Mouse (Mus musculus): ENCODE data around the gene Ccl24.
"Not testable (repeated sequence)": the region's sequence is repeated elsewhere in the genome, so short reads cannot be mapped to it uniquely, and the experiment has no call there.

Ccl24 gene

DNA sequence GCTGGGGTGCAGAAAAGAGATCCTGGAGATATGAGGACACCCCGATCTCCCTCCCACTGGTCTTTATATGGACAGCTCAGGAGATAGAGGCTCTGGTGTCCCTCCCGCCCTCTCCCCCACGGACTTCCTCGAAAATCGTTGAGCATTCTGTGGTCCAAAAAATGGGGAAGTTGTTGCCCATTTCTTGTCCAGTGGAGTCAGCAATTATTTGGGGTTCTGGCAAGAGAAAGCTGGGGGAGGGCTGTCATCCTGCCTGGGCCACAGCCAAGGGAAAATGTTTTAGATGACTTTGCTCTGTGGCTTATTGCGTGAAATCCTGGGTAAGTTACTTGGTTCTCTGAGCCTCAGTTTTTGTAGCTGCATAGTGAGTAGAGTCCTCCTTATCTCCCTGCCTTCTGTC lies at the start of gene Ccl24:
Gene Ccl24 (minus strand): TSS at position 44 of the 400 bp plus-strand sequence.
- DNase-seq (ENCODE audit: low spot score in 2 of 2): no peak

DNA sequence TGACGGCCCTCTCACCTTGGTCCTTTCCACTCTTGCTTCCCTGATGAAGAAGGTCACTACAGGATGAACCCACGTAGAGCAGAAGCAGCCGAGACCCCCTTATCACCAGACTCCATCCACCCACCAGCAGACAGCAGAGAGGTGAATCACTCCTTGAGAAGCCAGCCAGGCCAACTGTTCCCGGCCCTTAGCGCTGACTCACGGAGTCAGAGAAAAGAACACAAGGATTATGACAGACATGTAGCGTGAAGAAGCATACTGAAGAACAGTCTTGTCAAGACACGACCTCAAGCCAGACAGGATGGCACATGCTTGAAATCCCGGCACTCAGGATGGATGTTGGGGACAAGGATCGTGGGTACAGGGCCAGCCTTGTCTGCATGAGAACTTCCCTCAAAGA lies 48.9 kb upstream of the Ccl24 start:
- DNase-seq (ENCODE audit: low spot score in 2 of 2): peak in 1 of 2 experiments; percentile 45

DNA sequence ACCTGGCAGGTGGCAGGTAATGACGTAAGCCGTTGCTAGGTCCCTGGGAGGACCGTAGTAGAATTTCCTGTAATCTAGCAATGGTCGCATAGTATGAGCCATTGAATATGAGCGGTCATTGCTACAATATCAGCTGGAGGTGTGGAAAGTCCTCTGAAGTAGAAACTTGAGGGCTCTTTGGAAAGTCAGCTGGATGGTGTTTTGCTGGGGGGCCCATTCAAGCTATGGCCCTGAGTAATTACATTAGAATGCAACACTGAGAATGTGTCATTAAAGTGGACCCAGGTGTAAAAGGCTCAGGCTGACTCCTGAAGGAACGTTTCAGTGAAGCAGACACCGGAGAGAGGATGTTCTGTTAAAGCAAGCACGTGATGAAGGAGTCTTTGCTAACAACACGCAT lies 47.7 kb upstream of the Ccl24 start:
- DNase-seq (ENCODE audit: low spot score in 2 of 2): peak in 1 of 2 experiments; percentile 47

DNA sequence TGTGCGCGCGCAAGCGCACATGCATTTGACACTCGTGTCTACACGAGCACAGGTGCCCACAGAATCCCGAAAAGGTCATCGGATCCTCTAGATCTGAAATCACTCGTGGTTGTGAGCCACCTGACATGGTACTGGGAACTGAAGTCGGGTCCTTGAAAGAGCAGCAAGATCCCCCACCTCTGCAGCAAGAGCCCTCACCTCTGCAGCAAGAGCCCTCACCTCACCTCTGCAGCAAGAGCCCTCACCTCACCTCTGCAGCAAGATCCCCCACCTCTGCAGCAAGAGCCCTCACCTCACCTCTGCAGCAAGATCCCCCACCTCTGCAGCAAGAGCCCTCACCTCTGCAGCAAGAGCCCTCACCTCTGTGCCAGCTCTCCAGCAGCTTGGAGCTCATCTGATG lies 46.9 kb upstream of the Ccl24 start:
- peak in 1 of 2 experiments; percentile 51 for DNase-seq (ENCODE audit: low spot score in 2 of 2)

DNA sequence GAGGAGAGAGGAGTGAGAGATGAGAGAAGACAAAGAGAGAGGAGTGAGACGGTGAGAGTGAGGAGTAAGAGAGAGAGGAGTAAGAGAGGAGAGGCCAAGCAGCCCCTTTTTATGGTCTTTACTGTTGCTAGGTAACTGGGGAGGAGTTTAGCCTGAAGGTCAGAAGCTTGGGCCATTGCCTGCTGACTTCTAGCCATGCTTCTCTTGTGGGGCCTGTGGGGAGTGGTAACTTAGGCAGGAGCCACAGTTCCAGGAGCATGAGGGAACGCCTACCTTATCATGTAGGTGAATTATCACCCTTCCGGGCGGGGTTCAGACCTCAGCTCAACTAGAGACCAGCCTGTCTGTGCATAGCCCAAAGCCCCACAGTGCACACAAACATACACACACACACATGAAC lies 36.9 kb upstream of the Ccl24 start:
- DNase-seq (ENCODE audit: low spot score in 2 of 2): peak in 1 of 2 experiments; percentile 36

DNA sequence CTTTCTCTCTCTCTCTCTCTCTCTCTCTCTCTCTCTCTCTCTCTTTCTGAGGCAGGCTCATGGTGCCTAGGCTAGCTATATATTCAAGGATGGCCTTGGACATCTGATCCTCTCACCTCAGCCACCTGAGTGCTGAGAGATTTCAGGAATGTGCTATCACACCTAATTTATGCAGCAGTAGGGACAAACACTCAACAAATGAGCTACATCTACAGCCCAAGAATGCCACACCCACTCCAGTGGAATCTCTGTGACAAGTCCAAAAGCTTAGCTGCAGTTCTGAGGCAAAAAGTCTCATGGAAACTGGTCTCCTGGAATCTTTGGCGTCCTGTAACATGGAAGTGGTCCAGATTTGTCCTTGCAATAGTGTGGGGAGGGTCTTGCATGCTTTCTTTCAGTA lies 34.7 kb upstream of the Ccl24 start:
- no peak for DNase-seq (ENCODE audit: low spot score in 2 of 2)

DNA sequence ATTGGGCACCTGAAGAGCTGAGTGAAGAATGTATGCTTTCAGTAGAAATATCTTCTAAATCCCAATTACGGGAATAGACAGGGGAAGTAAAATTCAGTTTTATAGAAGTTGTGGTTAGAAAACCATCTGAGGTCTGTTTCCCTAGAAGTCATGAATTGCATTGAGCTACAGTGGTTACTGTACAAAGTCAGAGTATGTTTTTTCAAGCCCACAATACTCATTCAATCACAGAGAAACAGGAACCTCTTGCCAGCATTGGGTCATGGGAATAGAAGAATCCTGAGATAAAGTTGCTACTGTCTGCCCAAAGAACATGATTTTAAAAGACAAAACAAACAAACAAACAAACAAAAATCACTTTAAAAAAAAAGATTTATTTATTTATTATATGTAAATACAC lies 33.9 kb upstream of the Ccl24 start:
- DNase-seq (ENCODE audit: low spot score in 2 of 2): not testable (repeated sequence)

DNA sequence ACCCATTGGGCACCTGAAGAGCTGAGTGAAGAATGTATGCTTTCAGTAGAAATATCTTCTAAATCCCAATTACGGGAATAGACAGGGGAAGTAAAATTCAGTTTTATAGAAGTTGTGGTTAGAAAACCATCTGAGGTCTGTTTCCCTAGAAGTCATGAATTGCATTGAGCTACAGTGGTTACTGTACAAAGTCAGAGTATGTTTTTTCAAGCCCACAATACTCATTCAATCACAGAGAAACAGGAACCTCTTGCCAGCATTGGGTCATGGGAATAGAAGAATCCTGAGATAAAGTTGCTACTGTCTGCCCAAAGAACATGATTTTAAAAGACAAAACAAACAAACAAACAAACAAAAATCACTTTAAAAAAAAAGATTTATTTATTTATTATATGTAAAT lies 31.8 kb upstream of the Ccl24 start:
- DNase-seq (ENCODE audit: low spot score in 2 of 2): not testable (repeated sequence)

DNA sequence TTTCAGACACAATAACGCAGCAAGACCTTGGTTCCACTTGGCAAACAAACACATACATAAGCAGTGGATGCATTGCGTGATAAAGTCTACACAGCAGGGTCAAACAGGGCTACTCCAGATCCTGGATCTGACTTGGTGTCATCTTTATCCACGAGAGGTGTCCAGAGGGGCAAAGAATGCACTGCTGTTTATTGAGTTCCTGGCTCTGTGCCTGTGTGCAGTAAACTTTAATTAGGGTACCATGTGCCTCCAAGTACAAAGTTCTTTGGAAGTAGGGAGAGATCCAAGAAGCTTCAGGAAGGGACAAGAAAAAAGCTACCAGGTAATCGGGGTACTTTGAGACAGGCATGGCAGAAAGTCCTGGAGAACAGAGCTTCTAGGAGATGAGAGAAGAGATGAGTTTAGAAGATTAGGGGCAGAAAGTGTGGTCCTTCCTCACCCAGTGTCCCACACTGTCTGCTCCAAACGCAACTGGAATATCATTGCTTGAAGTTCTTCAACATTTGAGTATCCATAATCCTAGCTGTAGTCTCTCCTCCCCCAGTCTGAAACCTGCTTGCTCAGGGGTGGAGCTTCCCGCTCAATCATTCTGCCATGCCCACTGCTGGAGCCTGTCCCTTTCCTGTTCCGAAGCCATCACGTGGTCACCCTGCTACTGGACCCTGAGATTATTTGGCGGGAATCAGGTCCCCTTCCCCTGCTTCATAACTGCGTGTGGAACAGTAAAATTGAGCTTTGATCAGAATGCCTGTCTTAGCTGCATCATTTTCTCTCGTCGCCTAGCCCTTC lies 17.3 kb upstream of the Ccl24 start:
- DNase-seq (ENCODE audit: low spot score in 2 of 2): no peak

DNA sequence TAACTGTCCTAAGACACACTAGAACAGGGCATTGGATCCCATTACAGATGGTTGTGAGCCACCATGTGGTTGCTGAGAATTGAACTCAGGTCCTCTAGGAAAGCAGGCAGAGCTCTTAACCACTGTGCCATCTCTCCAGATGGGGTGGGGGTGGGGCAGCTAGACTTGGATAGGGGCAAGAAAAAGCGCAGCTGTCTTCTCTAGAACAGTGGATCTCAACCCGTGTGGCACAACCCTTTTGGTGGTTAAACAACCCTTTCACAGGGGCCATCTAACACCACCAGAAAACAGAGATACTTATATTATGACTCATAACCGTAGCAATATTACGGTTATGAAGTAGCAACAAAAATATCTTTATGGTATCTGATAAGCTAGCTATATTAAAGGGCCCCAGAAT lies 14.9 kb upstream of the Ccl24 start:
- no peak for DNase-seq (ENCODE audit: low spot score in 2 of 2)

DNA sequence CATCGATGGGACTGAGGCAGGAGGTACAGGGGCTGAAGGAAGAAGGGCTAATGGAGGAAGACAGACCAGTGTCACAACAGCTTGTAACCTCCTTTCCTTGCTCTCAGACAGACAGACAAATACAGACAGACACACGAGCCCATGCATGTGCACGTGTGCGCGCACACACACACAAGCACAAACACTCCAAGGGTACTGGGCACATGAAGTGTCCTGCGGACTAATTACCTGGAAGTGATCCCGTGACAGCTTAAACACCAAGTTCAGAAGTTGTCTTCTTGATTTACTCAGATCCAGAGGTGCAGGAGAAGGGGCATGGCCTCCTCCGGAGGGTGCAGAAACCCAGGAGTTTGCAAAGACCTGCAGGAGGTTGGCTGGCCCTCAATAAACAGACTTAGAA lies 12.8 kb upstream of the Ccl24 start:
- DNase-seq (ENCODE audit: low spot score in 2 of 2): no peak

DNA sequence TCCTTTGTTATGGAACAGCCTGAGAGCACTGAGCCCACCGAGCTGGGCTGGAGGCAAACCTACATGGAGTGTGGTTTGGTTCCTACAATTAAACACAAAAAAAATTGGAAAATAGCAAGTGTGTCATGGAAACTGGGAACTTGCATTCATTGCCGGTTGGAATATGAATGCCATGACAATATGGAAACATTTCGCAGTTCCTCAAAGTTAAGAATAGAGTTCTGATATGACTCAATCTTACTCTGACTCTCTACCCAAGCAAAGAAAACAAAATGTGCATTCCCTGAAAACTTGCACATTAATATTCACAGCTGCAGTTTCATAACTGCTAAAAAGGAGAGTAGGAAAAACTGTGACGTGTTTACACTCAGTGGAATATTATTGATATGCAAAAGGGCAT lies 9.5 kb upstream of the Ccl24 start:
- no peak for DNase-seq (ENCODE audit: low spot score in 2 of 2)

DNA sequence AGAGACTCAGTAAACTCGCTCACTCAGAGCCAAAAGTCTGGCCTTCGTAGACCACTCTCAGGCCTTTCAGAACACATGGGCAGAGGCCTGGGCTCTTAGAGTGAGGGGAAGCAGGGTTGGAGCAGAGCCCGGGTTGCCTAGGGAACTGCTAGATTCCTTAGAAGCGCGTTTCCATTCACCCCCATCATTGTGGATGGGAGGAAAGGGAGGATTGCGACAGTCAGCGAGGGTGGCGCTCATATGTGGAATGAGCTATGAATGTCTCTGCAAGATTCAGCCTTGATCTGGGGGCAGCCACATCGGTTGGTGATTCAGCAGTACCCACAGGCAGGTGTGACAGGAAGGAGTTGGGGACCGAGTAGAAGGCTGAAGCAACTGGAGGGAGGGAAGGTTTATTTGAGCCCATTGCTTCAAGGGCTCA lies 6.5 kb upstream of the Ccl24 start:
- no peak for DNase-seq (ENCODE audit: low spot score in 2 of 2)

DNA sequence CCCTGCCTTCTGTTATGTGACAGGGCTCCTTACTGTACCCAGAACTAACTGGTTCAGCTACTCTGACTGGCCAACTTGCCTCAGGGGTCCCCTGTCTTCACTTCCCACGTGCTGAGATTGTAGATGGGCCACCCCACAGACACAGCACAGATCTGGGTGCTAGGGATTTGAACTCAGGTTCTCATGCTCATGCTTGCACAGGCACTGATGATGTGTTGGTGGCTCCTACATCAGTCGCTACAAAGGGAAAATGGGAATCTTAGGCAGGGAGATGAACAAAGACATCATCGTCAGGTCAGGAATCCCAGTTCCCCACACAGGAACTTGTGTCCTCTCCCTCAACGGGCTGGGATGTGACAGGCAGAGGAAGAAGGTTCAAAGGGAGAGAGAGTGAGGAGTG lies 3.2 kb upstream of the Ccl24 start:
- no peak for DNase-seq (ENCODE audit: low spot score in 2 of 2)

DNA sequence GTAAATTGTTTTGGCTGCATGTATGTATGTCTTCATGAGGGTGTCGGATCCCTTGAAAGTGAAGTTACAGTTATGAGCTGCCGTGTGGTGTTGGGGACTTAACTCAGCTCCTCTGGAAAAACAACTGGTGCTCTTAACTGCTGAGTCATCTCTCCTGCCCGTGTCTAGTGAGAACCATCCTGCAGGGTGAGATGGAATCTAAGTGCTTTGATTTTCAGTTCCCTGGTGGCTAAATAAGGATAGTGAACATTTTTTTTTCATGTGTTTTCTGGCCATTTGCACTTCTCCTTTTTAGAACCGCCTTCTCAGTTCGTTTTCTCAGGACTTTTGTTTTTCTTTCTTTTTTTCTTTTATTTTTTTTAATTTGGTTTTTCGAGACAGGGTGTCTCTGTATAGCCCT lies 4.2 kb downstream of the Ccl24 start:
- DNase-seq (ENCODE audit: low spot score in 2 of 2): no peak

DNA sequence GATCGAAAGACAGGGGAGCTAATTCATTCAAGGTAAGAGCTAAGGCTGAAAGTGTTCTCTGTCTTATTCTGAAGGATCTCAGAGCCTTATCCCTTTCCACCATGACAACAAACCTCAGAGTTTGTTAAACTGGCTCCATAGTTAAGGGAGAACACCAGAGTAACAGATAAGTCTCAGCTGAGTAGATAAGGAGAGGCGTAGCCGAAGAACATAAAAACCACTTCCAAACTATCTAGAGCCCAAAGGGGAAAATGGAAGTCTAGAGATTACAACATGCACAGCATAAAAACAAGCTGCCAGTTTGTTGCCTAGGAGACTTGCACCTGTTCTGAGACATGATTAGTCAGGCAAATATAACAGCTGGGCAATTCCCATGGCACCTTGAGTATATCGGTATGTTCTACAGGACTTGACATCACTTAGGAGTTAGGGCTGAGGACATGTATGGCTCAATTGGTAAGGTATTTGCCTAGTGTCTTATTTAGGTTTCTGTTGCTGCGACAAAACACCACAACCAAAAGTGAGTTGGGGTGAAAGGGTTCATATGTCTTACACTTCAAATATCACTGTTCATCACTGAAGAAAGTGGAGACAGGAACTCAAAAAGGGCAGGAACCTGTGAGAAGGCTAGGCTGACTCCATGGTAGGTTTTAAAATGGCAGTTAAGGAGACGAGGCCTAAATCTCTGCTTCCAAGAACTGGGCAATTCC lies 5.1 kb downstream of the Ccl24 start:
- DNase-seq (ENCODE audit: low spot score in 2 of 2): no peak

DNA sequence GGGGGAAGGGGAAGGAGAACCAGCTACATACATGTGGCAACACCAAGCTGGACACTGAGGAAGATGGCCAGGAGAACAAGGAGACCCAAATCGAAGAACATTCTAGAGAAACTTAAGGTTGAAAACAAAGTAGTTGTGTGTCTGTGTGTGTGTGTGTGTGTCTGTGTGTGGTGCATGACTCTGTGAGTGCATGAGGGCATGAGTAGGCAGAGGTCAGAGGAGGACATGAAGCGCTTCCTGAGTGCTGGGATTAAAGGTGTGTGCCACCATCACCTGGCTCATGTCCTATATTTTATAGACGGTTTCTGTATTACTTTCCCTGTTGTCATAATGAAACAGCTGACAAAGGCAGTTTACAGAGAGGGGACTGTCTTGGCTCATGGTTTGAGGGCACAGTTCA lies 9.4 kb downstream of the Ccl24 start, which contains the start of gene Ccl26:
Gene Ccl26 (minus strand): TSS at position 101 of the 400 bp plus-strand sequence.
- no peak for DNase-seq (ENCODE audit: low spot score in 2 of 2)

DNA sequence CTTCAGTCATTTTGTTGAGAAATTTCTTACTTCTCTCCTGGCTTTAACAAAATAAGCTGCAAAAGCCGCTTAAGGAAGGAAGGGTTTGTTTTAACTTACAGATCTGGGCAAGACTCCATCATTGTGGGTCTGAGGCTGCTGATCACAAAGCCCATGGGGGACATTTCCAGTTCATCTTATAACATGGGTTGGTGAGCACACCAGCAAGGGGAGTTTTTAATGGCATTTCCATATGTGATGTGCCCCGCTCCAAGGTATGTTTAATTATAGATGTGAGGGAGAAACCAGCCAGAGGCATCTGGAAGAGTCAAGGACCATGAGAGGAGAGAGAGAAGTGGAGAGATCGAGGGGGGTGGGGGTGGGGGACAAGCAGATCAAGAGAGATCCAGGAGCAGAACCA lies 15.2 kb downstream of the Ccl24 start:
- no peak for DNase-seq (ENCODE audit: low spot score in 2 of 2)

DNA sequence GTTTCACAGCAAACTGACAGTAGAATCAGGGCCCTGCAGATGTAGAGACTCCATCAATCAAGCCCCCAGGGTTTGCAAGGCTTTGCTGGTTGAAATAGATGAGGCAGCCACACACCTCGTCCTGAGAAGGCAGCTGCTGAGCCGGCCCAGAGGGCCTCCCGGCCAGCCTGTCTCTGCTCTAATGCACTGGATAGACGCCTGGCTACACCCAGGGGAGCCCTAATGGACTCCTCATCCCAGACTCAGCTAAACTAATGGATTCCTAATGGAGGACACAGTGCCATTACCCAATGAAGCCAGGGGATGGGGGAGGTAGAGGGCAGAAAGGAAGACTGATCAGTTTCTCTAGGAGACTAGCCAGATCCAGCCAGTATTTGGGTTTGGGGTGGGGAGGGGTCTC lies 15.8 kb downstream of the Ccl24 start:
- DNase-seq (ENCODE audit: low spot score in 2 of 2): no peak

DNA sequence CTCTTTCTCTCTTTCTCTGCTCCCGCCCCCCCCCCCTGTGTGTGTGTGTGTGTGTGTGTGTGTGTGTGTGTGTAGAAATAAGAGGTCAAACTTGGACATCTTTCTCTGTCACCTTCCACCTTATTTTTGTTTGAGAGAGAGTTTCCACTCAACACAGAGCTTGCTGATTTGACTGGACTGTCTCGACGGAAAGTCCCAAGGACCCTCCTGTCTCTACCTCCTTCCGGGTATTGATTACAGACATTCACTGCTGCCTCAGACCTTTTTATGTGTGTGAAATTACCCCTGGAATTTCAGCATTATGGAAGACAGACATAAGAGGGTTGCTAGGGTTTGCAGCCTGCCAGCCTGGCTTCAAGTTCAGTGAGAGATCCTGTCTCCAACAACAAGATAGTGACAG lies 16.6 kb downstream of the Ccl24 start:
- DNase-seq (ENCODE audit: low spot score in 2 of 2): no peak

DNA sequence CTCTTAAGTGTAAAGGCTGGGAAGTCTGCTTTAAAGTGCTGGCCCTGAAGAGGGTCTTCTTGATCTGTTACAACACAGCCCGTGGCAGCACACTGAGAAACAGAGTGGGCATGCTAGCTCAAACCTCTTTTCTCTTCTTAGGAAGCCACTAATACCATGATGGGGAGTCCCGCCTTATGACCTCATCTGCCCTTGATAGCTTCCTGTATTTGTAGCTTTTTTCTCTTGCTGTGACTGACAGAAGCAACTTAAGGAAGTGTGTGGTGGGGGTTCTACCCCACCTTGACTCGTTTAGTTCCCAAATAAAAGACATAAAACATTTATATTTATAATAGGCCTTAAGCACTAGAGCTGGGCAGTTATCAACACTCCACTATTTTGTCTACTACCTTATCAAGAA lies 21.3 kb downstream of the Ccl24 start:
- DNase-seq (ENCODE audit: low spot score in 2 of 2): no peak

DNA sequence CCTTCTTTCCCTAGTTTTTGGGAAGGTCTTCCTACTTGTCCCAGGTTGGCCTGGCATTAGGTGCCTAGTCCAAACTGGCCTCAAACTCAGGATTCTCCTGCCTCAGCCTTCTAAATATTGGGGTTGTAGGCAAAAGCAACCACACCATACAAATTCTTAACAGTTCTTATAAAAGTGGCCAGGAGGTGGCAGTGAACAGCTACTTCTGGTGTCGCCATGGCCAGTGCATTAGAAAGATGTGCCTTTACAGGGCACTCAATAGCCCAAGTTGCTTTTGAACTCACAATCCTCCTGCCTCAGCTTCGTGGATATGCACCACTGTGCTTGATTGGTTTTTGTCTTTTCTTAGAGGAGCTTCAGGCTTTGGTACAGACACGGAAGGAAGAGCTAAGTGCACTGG lies 21.9 kb downstream of the Ccl24 start:
- no peak for DNase-seq (ENCODE audit: low spot score in 2 of 2)

DNA sequence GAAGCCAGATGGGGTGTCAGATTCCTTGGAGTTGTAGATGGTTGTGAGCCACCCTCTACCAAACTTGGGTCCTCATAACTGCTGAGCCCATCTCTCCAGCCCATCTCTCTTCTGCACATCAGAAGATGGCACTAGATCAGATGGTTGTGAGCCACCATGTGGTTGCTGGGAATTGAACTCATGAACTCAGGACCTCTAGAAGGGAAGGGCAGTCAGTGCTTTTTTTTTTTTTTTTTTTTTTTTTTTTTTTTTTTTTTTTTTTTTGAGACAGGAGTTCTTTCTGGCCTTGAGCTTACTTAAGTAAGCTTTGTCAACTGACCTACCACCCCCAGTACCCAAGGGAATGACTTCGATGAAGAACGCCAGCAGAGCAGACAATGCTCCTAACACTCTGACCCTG lies 24.9 kb downstream of the Ccl24 start:
- no peak for DNase-seq (ENCODE audit: low spot score in 2 of 2)
